Mouse (Mus musculus): ENCODE data around the gene Tspan14. TPM values are rescaled to one million over a fixed set of nuclear protein-coding genes. Genes with fewer than 3 reads are reported as not detected.

Tspan14 gene
- polyA plus RNA-seq, 1 experiment = 86.4 TPM

- Histone ChIP-seq H3K4me3 (ENCODE audit: control insufficient read depth, insufficient read depth, low read length) (no peak overlapping the region), H3K36me3 (ENCODE audit: control insufficient read depth, insufficient read depth, low read length) (no peaks in the 10 kb centered on the region), H3K27me3 (ENCODE audit: control insufficient read depth, insufficient read depth, low read length) (no peaks in the 10 kb centered on the region), H3K4me1 (replicated peaks; ENCODE audit: control insufficient read depth, insufficient read depth, low read length) (no peaks in the 10 kb centered on the region), H3K27ac (ENCODE audit: control insufficient read depth, insufficient read depth, low read length) (no peak overlapping the region)
- DNase-seq = no peak
- TF ChIP-seq CTCF (IDR thresholded peaks at IDR 0.05; ENCODE audit: borderline replicate concordance, control insufficient read depth, extremely low read depth, insufficient read depth, low read length, poor library complexity) = no peak
- TF ChIP-seq POLR2A (IDR thresholded peaks at IDR 0.05; ENCODE audit: control insufficient read depth, extremely low read depth, insufficient read depth, low read length, poor library complexity) = no peak
- 94% methylated on average over 4 of the region's 4 CpGs for WGBS
Measured at GRCm38 (mm10) chr14:41000801-41001200, 34.2 kb upstream of the Tspan14 start.

DNA sequence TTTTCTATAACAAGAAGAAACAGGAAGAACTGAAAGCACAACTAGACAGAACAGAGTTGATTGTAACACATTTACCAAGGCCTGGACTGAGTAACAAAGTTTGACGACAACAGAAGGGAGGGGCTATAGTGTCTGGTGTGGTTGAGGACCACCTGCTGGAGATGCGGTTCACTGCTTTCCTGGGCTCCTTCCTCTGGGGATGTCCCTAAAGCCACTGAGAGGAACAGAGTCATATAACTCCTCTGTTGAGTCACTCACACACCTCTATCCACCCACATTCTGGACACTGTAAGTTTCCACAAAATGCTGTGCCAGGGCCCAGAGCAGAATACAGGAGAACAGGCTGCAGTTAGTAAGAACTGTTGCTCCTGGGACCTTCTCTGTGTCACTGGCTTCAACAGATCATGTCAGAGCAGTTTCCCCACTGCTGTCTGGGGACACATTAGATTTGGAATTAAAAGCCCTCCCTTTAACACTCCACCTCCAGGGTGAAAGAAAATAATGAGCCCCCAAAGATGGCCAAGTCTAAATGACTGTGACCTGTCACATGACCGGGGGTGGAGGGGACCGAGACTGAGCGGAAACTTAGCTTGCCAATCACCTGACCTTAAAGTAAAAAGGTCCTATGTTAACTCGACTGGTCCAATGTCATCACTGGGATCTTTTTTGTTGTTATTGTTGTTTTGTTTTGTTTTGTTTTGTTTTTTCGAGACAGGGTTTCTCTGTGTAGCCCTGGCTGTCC lies 33.5 kb upstream of the Tspan14 start:
- H3K27me3 ChIP-seq (ENCODE audit: control insufficient read depth, insufficient read depth, low read length) = no peaks in the 10 kb centered on the region
- no peak for DNase-seq
- H3K4me3 ChIP-seq (ENCODE audit: control insufficient read depth, insufficient read depth, low read length) = no peak overlapping the region
- TF ChIP-seq POLR2A (IDR thresholded peaks at IDR 0.05; ENCODE audit: control insufficient read depth, extremely low read depth, insufficient read depth, low read length, poor library complexity) (no peak), CTCF (IDR thresholded peaks at IDR 0.05; ENCODE audit: borderline replicate concordance, control insufficient read depth, extremely low read depth, insufficient read depth, low read length, poor library complexity) (no peak)
- no peaks in the 10 kb centered on the region for H3K4me1 ChIP-seq (replicated peaks; ENCODE audit: control insufficient read depth, insufficient read depth, low read length)
- 70% methylated on average over 7 of the region's 7 CpGs for WGBS
- no peaks in the 10 kb centered on the region for H3K36me3 ChIP-seq (ENCODE audit: control insufficient read depth, insufficient read depth, low read length)
- no peak overlapping the region for H3K27ac ChIP-seq (ENCODE audit: control insufficient read depth, insufficient read depth, low read length)

GRCm38 (mm10) chr14:40996171-40996570 lies 29.6 kb upstream of the Tspan14 start:
- Histone ChIP-seq H3K4me3 (ENCODE audit: control insufficient read depth, insufficient read depth, low read length) (no peak overlapping the region), H3K4me1 (replicated peaks; ENCODE audit: control insufficient read depth, insufficient read depth, low read length) (no peaks in the 10 kb centered on the region), H3K27ac (ENCODE audit: control insufficient read depth, insufficient read depth, low read length) (no peak overlapping the region), H3K36me3 (ENCODE audit: control insufficient read depth, insufficient read depth, low read length) (no peaks in the 10 kb centered on the region), H3K27me3 (ENCODE audit: control insufficient read depth, insufficient read depth, low read length) (no peaks in the 10 kb centered on the region)
- no peak for DNase-seq
- TF ChIP-seq CTCF (IDR thresholded peaks at IDR 0.05; ENCODE audit: borderline replicate concordance, control insufficient read depth, extremely low read depth, insufficient read depth, low read length, poor library complexity) = no peak
- no peak for TF ChIP-seq POLR2A (IDR thresholded peaks at IDR 0.05; ENCODE audit: control insufficient read depth, extremely low read depth, insufficient read depth, low read length, poor library complexity)
- WGBS = 98% methylated on average over 3 of the region's 3 CpGs

GRCm38 (mm10) chr14:40992464-40992863 lies 25.9 kb upstream of the Tspan14 start:
- TF ChIP-seq POLR2A (IDR thresholded peaks at IDR 0.05; ENCODE audit: control insufficient read depth, extremely low read depth, insufficient read depth, low read length, poor library complexity) (no peak), CTCF (IDR thresholded peaks at IDR 0.05; ENCODE audit: borderline replicate concordance, control insufficient read depth, extremely low read depth, insufficient read depth, low read length, poor library complexity) (no peak)
- DNase-seq = no peak
- Histone ChIP-seq H3K36me3 (ENCODE audit: control insufficient read depth, insufficient read depth, low read length) (no peaks in the 10 kb centered on the region), H3K4me3 (ENCODE audit: control insufficient read depth, insufficient read depth, low read length) (no peak overlapping the region), H3K27me3 (ENCODE audit: control insufficient read depth, insufficient read depth, low read length) (no peaks in the 10 kb centered on the region), H3K4me1 (replicated peaks; ENCODE audit: control insufficient read depth, insufficient read depth, low read length) (no peaks in the 10 kb centered on the region), H3K27ac (ENCODE audit: control insufficient read depth, insufficient read depth, low read length) (no peak overlapping the region)
- WGBS = 67% methylated on average over 6 of the region's 6 CpGs

GRCm38 (mm10) chr14:40988780-40989179 lies 22.2 kb upstream of the Tspan14 start:
- no peaks in the 10 kb centered on the region for H3K36me3 ChIP-seq (ENCODE audit: control insufficient read depth, insufficient read depth, low read length)
- H3K27me3 ChIP-seq (ENCODE audit: control insufficient read depth, insufficient read depth, low read length) = no peaks in the 10 kb centered on the region
- no peak overlapping the region for H3K27ac ChIP-seq (ENCODE audit: control insufficient read depth, insufficient read depth, low read length)
- DNase-seq = no peak
- 94% methylated on average over 5 of the region's 5 CpGs for WGBS
- H3K4me1 ChIP-seq (replicated peaks; ENCODE audit: control insufficient read depth, insufficient read depth, low read length) = no peaks in the 10 kb centered on the region
- no peak overlapping the region for H3K4me3 ChIP-seq (ENCODE audit: control insufficient read depth, insufficient read depth, low read length)
- no peak for TF ChIP-seq POLR2A (IDR thresholded peaks at IDR 0.05; ENCODE audit: control insufficient read depth, extremely low read depth, insufficient read depth, low read length, poor library complexity)

DNA sequence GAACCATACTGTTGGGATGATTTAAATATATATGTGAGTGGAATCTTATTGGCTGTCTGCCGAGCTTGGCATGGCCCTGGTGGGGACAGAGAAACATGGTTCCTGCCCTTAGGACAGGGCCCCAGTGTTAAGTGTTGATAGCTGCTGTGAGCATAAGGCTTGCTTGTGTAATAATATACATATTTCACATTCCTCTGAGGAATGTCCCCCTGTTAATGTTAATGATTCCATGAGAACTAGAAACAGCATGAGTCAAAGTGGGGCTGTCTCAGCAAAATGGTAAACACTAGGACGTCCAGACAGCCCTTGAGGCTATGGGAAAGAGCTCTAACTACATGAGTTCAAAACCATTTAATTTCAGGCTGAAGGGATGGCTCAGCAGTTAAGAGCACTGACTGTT lies 20.6 kb upstream of the Tspan14 start:
- 96% methylated on average over 2 of the region's 2 CpGs for WGBS
- Histone ChIP-seq H3K36me3 (ENCODE audit: control insufficient read depth, insufficient read depth, low read length) (no peaks in the 10 kb centered on the region), H3K4me3 (ENCODE audit: control insufficient read depth, insufficient read depth, low read length) (no peak overlapping the region), H3K27me3 (ENCODE audit: control insufficient read depth, insufficient read depth, low read length) (no peaks in the 10 kb centered on the region), H3K27ac (ENCODE audit: control insufficient read depth, insufficient read depth, low read length) (no peak overlapping the region), H3K4me1 (replicated peaks; ENCODE audit: control insufficient read depth, insufficient read depth, low read length) (no peaks in the 10 kb centered on the region)
- DNase-seq = no peak
- no peak for TF ChIP-seq POLR2A (IDR thresholded peaks at IDR 0.05; ENCODE audit: control insufficient read depth, extremely low read depth, insufficient read depth, low read length, poor library complexity)
- TF ChIP-seq CTCF (IDR thresholded peaks at IDR 0.05; ENCODE audit: borderline replicate concordance, control insufficient read depth, extremely low read depth, insufficient read depth, low read length, poor library complexity) = no peak

- no peaks in the 10 kb centered on the region for H3K36me3 ChIP-seq (ENCODE audit: control insufficient read depth, insufficient read depth, low read length)
- H3K27ac ChIP-seq (ENCODE audit: control insufficient read depth, insufficient read depth, low read length) = no peak overlapping the region
- DNase-seq = no peak
- no peaks in the 10 kb centered on the region for H3K27me3 ChIP-seq (ENCODE audit: control insufficient read depth, insufficient read depth, low read length)
- no peak overlapping the region for H3K4me3 ChIP-seq (ENCODE audit: control insufficient read depth, insufficient read depth, low read length)
- H3K4me1 ChIP-seq (replicated peaks; ENCODE audit: control insufficient read depth, insufficient read depth, low read length) = no peaks in the 10 kb centered on the region
- TF ChIP-seq CTCF (IDR thresholded peaks at IDR 0.05; ENCODE audit: borderline replicate concordance, control insufficient read depth, extremely low read depth, insufficient read depth, low read length, poor library complexity) = no peak
- no peak for TF ChIP-seq POLR2A (IDR thresholded peaks at IDR 0.05; ENCODE audit: control insufficient read depth, extremely low read depth, insufficient read depth, low read length, poor library complexity)
- WGBS = 74% methylated on average over 4 of the region's 4 CpGs
Measured at GRCm38 (mm10) chr14:40985635-40986034, 19.0 kb upstream of the Tspan14 start.
